Mouse (Mus musculus): Measurements from ENCODE around the gene Slit3.

GRCm38 (mm10) chr11:35655836-35656235, 534.8 kb downstream of the Slit3 start:
- TF ChIP-seq CTCF (IDR thresholded peaks at IDR 0.05; ENCODE audit: low read depth) = no peak
- TF ChIP-seq EP300 (IDR thresholded peaks at IDR 0.05; ENCODE audit: low read depth) = no peak

Measured in liver, embryonic 14.5 days (tissue).